Mouse (Mus musculus) inflammation-experienced regulatory T-cells, adult 6 months (primary cell): Measurements from ENCODE around the gene Fgd4. TPM values are rescaled to one million over a fixed set of nuclear protein-coding genes. Genes with fewer than 3 reads are reported as not detected.

Experiments
- ATAC-seq: one replicate; pipeline ENCODE4 v1.8.0; 2017
- polyA plus RNA-seq, 3 experiments: library from polyadenylated mRNA; unstranded; fragments of 100-300 nt; shearing (Covaris generic); gene quantifications; one replicate each; pipeline ENCODE4 v1.2.1; 2017

Fgd4 gene
- under 1 TPM in 2 of 3 experiments, not detected in 1; 0.08 to 0.34 TPM for polyA plus RNA-seq

GRCm38 (mm10) chr16:16600461-16600860 is at the start of gene Fgd4:
TSS of gene Fgd4 (minus strand) at chr16:16600549.
- ATAC-seq = no peak

GRCm38 (mm10) chr16:16645148-16645547 is 44.8 kb upstream of the Fgd4 start:
- no peak for ATAC-seq

- ATAC-seq = no peak
Measured at GRCm38 (mm10) chr16:16633730-16634129, 33.4 kb upstream of the Fgd4 start.

- ATAC-seq = no peak
Measured at GRCm38 (mm10) chr16:16599586-16600401, 555 bp downstream of the Fgd4 start.

- no peak for ATAC-seq
Measured at GRCm38 (mm10) chr16:16596582-16596981, 3.8 kb downstream of the Fgd4 start.

GRCm38 (mm10) chr16:16592622-16593021 is 7.7 kb downstream of the Fgd4 start:
- no peak for ATAC-seq

- ATAC-seq = peak; percentile 58
Measured at GRCm38 (mm10) chr16:16584409-16585032, 15.8 kb downstream of the Fgd4 start.

- ATAC-seq = no peak
Measured at GRCm38 (mm10) chr16:16576556-16576955, 23.8 kb downstream of the Fgd4 start.

GRCm38 (mm10) chr16:16574508-16574907 is 25.8 kb downstream of the Fgd4 start:
- no peak for ATAC-seq

GRCm38 (mm10) chr16:16573167-16573566 is 27.2 kb downstream of the Fgd4 start:
- no peak for ATAC-seq

GRCm38 (mm10) chr16:16571356-16571755 is 29.0 kb downstream of the Fgd4 start:
- no peak for ATAC-seq

GRCm38 (mm10) chr16:16566786-16567185 is 33.6 kb downstream of the Fgd4 start:
- ATAC-seq = no peak

GRCm38 (mm10) chr16:16566215-16566614 is 34.1 kb downstream of the Fgd4 start:
- no peak for ATAC-seq

GRCm38 (mm10) chr16:16565786-16566185 is 34.6 kb downstream of the Fgd4 start:
- ATAC-seq = no peak

- ATAC-seq = no peak
Measured at GRCm38 (mm10) chr16:16560718-16561117, 39.6 kb downstream of the Fgd4 start.

GRCm38 (mm10) chr16:16559878-16560531 is 40.3 kb downstream of the Fgd4 start:
- ATAC-seq = no peak

GRCm38 (mm10) chr16:16559016-16559877 is 41.1 kb downstream of the Fgd4 start:
- ATAC-seq = no peak

- no peak for ATAC-seq
Measured at GRCm38 (mm10) chr16:16557738-16558137, 42.6 kb downstream of the Fgd4 start.

GRCm38 (mm10) chr16:16554098-16554497 is 46.3 kb downstream of the Fgd4 start:
- ATAC-seq = no peak

- no peak for ATAC-seq
Measured at GRCm38 (mm10) chr16:16552197-16552596, 48.2 kb downstream of the Fgd4 start.

- no peak for ATAC-seq
Measured at GRCm38 (mm10) chr16:16549105-16549504, 51.2 kb downstream of the Fgd4 start.

- no peak for ATAC-seq
Measured at GRCm38 (mm10) chr16:16546657-16547056, 53.7 kb downstream of the Fgd4 start.
